In the genomic region with DNA sequence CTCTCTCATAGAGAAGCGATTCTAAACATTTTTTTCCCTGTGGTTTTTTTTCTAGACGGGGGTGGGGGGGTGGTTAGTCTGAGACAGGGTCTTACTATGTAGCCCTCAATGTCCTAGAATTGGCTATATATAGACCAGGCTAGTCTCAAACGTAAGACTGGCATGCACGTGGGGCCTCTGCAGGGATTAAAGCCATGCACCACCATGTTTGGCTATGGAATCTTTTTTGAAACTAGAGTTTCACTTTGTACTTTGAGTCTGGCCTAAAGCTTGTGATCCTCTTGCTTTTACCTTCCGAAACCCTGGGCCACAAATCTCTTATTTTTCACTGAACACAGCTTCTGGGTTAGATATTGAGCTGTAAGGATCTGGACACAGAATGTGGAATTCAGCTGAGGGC, we compare ENCODE assay signal across 10 mouse cellular contexts. TPM values are rescaled to one million over a fixed set of nuclear protein-coding genes. Genes with fewer than 3 reads are reported as not detected.
A peak's percentile ranks its signal among the peaks of the same experiment; 100 is the strongest.
DNase-seq lines count a peak whose midpoint lies in the region; ATAC-seq lines count a peak whose summit lies in the region.
"Had no signal": no experiment of that assay in that cellular context is flagged by ENCODE, and none has a peak within 500 bp of the region (broad histone marks: within the 10 kb centered on the region; RNA-seq: fewer than 3 reads in every experiment).

No protein-coding gene starts in this region.

- H3K4me2 ChIP-seq in kidney, embryonic 14.5 days (replicated peaks; ENCODE audit: low read depth, low read length): peak overlapping the region; percentile 43
- H3K4me2 ChIP-seq in hindbrain, embryonic 14.5 days (replicated peaks): peak overlapping the region; percentile 66
- H3K4me2 ChIP-seq in midbrain, embryonic 13.5 days (replicated peaks): peak overlapping the region; percentile 63

- H3K4me1 ChIP-seq in kidney, embryonic 14.5 days (ENCODE audit: control insufficient read depth, insufficient read depth, low read length): no peaks in the 10 kb centered on the region
- H3K4me1 ChIP-seq in embryonic facial prominence, embryonic 10.5 days: 0 out of 2 replicates have a peak, but pooled peaks cover 8% of the 10 kb centered on the region
- peaks cover 10% of the 10 kb centered on the region for H3K4me1 ChIP-seq in hindbrain, embryonic 14.5 days (replicated peaks; ENCODE audit: control insufficient read depth, insufficient read depth, low read length)
- H3K4me1 ChIP-seq in midbrain, embryonic 13.5 days (replicated peaks): peaks cover 14% of the 10 kb centered on the region

- no peaks in the 10 kb centered on the region for H3K9me3 ChIP-seq in kidney, embryonic 14.5 days (ENCODE audit: control insufficient read depth, low read length)
- H3K9me3 ChIP-seq in embryonic facial prominence, embryonic 10.5 days: peaks cover 6% of the 10 kb centered on the region; the same call in 1 of the 2 replicates
- H3K9me3 ChIP-seq in hindbrain, embryonic 14.5 days (ENCODE audit: control insufficient read depth, low read length): no peaks in the 10 kb centered on the region
- no peaks in the 10 kb centered on the region for H3K9me3 ChIP-seq in midbrain, embryonic 13.5 days

- H3K4me3 ChIP-seq in kidney, embryonic 14.5 days (ENCODE audit: low read length): no peak overlapping the region; the same call in 1 of the 2 replicates
- peak overlapping the region; percentile 70 for H3K4me3 ChIP-seq in embryonic facial prominence, embryonic 10.5 days
- peak overlapping the region; percentile 57 for H3K4me3 ChIP-seq in hindbrain, embryonic 14.5 days (replicated peaks; ENCODE audit: low read length)
- H3K4me3 ChIP-seq in midbrain, embryonic 13.5 days (replicated peaks): peak overlapping the region; percentile 64

- ATAC-seq in kidney, embryonic 14.5 days (ENCODE audit: low FRiP score, low TSS enrichment): no peak
- no peak for ATAC-seq in hindbrain, embryonic 14.5 days (ENCODE audit: low FRiP score)
- ATAC-seq in midbrain, embryonic 13.5 days: no peak

- H3K27ac ChIP-seq in kidney, embryonic 14.5 days (ENCODE audit: low read depth, low read length): no peak overlapping the region
- no peak overlapping the region for H3K27ac ChIP-seq in embryonic facial prominence, embryonic 10.5 days (replicated peaks)
- H3K27ac ChIP-seq in hindbrain, embryonic 14.5 days: no peak overlapping the region
- H3K27ac ChIP-seq in midbrain, embryonic 13.5 days: no peak overlapping the region

- WGBS in kidney, embryonic 14.5 days: 62% methylated on average over 5 of the region's 5 CpGs
- WGBS in embryonic facial prominence, embryonic 10.5 days: 58% methylated on average over 5 of the region's 5 CpGs
- 47% methylated on average over 5 of the region's 5 CpGs for WGBS in hindbrain, embryonic 14.5 days
- WGBS in midbrain, embryonic 13.5 days: 50% methylated on average over 5 of the region's 5 CpGs

- peaks cover 8% of the 10 kb centered on the region for H3K27me3 ChIP-seq in kidney, embryonic 14.5 days (ENCODE audit: control insufficient read depth, insufficient read depth, low read length)
- peaks cover 40% of the 10 kb centered on the region for H3K27me3 ChIP-seq in embryonic facial prominence, embryonic 10.5 days (replicated peaks; ENCODE audit: low read depth, poor library complexity, severe bottlenecking)
- peaks cover 8% of the 10 kb centered on the region; the same call in 1 of the 2 replicates for H3K27me3 ChIP-seq in hindbrain, embryonic 14.5 days (ENCODE audit: control insufficient read depth, insufficient read depth, low read length)
- H3K27me3 ChIP-seq in midbrain, embryonic 13.5 days: no peaks in the 10 kb centered on the region; the same call in 1 of the 2 replicates

- no peaks in the 10 kb centered on the region for H3K36me3 ChIP-seq in kidney, embryonic 14.5 days (ENCODE audit: control insufficient read depth, insufficient read depth, low read length)
- H3K36me3 ChIP-seq in embryonic facial prominence, embryonic 10.5 days (replicated peaks): no peaks in the 10 kb centered on the region
- no peaks in the 10 kb centered on the region for H3K36me3 ChIP-seq in hindbrain, embryonic 14.5 days (replicated peaks; ENCODE audit: control insufficient read depth, insufficient read depth)
- no peaks in the 10 kb centered on the region for H3K36me3 ChIP-seq in midbrain, embryonic 13.5 days

- no peak for DNase-seq in kidney, adult 11 months
- no peak for DNase-seq in embryonic facial prominence, embryonic 10.5 days (ENCODE audit: low spot score)
- DNase-seq in hindbrain, embryonic 14.5 days (ENCODE audit: low spot score): no peak
- DNase-seq in layer of hippocampus, postnatal 36 days: no peak
- DNase-seq in adrenal gland, postnatal 4 days (ENCODE audit: low spot score in 2 of 2): no peak
- no peak for DNase-seq in testis, postnatal 14 days (ENCODE audit: low spot score)
- DNase-seq: cerebellum, adult 18-20 months; kidney, postnatal 10 days had no signal

- H3K9ac ChIP-seq in kidney, embryonic 14.5 days (ENCODE audit: low read depth, low read length): no peak overlapping the region
- H3K9ac ChIP-seq in hindbrain, embryonic 14.5 days: peak overlapping the region; percentile 79; the same call in 1 of the 2 replicates
- H3K9ac ChIP-seq in midbrain, embryonic 13.5 days (replicated peaks): no peak overlapping the region

RNA-seq across cellular contexts. Expression of a gene that starts 2.2 kb away (rescaled TPM):
- polyA plus RNA-seq in kidney, embryonic 14.5 days (2014; fragmentation: Nextera tagmentation; extraction: Ambion mirVana): 14.1 and 22.1 TPM in 2 replicates
- 12.6 and 12.7 TPM in 2 replicates for polyA plus RNA-seq in embryonic facial prominence, embryonic 10.5 days (2016; fragmentation: Nextera tagmentation; extraction: Ambion mirVana)
- polyA plus RNA-seq in hindbrain, embryonic 14.5 days (2014; fragmentation: Nextera tagmentation; extraction: Ambion mirVana): 23.2 and 25.0 TPM in 2 replicates
- 11.7 and 14.5 TPM in 2 replicates for polyA plus RNA-seq in midbrain, embryonic 13.5 days (2015; fragmentation: Nextera tagmentation; extraction: Ambion mirVana)
- 10 to 100 TPM; 73.5 to 79.1 TPM for total RNA-seq in layer of hippocampus, postnatal 36 days (2021)
- total RNA-seq in adrenal gland, postnatal 4 days (2021): 10 to 100 TPM; 24.7 to 28.6 TPM
